Mouse (Mus musculus): ENCODE data around the gene Tnfrsf19. TPM values are rescaled to one million over a fixed set of nuclear protein-coding genes. Genes with fewer than 3 reads are reported as not detected.

Gene Tnfrsf19
- polyA plus RNA-seq, 1 experiment from 2014 or later = 29.7 TPM

GRCm38 (mm10) chr14:61056962-61057361 lies 10.7 kb upstream of the Tnfrsf19 start:
- 0 out of 2 replicates have a peak, but pooled peaks cover 4% of the 10 kb centered on the region for H3K9me3 ChIP-seq (ENCODE audit: control insufficient read depth, low read length)
- H3K4me3 ChIP-seq (ENCODE audit: low read depth, low read length) = peak overlapping the region; percentile 20
- H3K9ac ChIP-seq (ENCODE audit: low read length) = no peak overlapping the region
- no peak overlapping the region for H3K27ac ChIP-seq (ENCODE audit: low read depth)
- peaks cover 15% of the 10 kb centered on the region; the same call in 1 of the 2 replicates for H3K4me1 ChIP-seq (replicated peaks; ENCODE audit: control insufficient read depth, insufficient read depth, low read length)
- 0 out of 2 replicates have a peak, but pooled peaks cover 3% of the 10 kb centered on the region for H3K27me3 ChIP-seq (replicated peaks; ENCODE audit: control insufficient read depth, insufficient read depth, low read length)
- DNase-seq (ENCODE audit: low spot score) (peak; percentile 70), ATAC-seq (replicated peaks; ENCODE audit: low FRiP score, low TSS enrichment, low read depth) (0 out of 2 replicates have a peak, but pooled peaks have one; percentile 54)
- 13% methylated on average over 11 of the region's 11 CpGs for WGBS
- no peaks in the 10 kb centered on the region for H3K36me3 ChIP-seq (ENCODE audit: control insufficient read depth, insufficient read depth, low read length)
- H3K4me2 ChIP-seq (ENCODE audit: low read length) = peak overlapping the region; percentile 48

GRCm38 (mm10) chr14:61056445-61056844 lies 10.2 kb upstream of the Tnfrsf19 start:
- WGBS = under 1% methylated on average over 16 of the region's 16 CpGs
- ATAC-seq (replicated peaks; ENCODE audit: low FRiP score, low TSS enrichment, low read depth) (0 out of 2 replicates have a peak, but pooled peaks have one; percentile 9), DNase-seq (ENCODE audit: low spot score) (no peak)

GRCm38 (mm10) chr14:61055864-61056263 lies 9.6 kb upstream of the Tnfrsf19 start:
- no peak for DNase-seq (ENCODE audit: low spot score)
- Histone ChIP-seq H3K4me1 (replicated peaks; ENCODE audit: control insufficient read depth, insufficient read depth, low read length) (peaks cover 15% of the 10 kb centered on the region; the same call in 1 of the 2 replicates), H3K27me3 (replicated peaks; ENCODE audit: control insufficient read depth, insufficient read depth, low read length) (0 out of 2 replicates have a peak, but pooled peaks cover 3% of the 10 kb centered on the region), H3K36me3 (ENCODE audit: control insufficient read depth, insufficient read depth, low read length) (no peaks in the 10 kb centered on the region), H3K4me3 (ENCODE audit: low read depth, low read length) (no peak overlapping the region), H3K9ac (ENCODE audit: low read length) (no peak overlapping the region), H3K27ac (ENCODE audit: low read depth) (no peak overlapping the region), H3K4me2 (ENCODE audit: low read length) (peak overlapping the region; percentile 48), H3K9me3 (ENCODE audit: control insufficient read depth, low read length) (0 out of 2 replicates have a peak, but pooled peaks cover 4% of the 10 kb centered on the region)
- 0 out of 2 replicates have a peak, but pooled peaks have one; percentile 16 for ATAC-seq (replicated peaks; ENCODE audit: low FRiP score, low TSS enrichment, low read depth)
- WGBS = 50% methylated on average over 1 of the region's 1 CpGs

More at GRCm38 (mm10) chr14:61056445-61056844, 10.2 kb upstream of the Tnfrsf19 start:
- Histone ChIP-seq H3K27ac (ENCODE audit: low read depth) (no peak overlapping the region), H3K27me3 (replicated peaks; ENCODE audit: control insufficient read depth, insufficient read depth, low read length) (0 out of 2 replicates have a peak, but pooled peaks cover 3% of the 10 kb centered on the region), H3K4me3 (ENCODE audit: low read depth, low read length) (peak overlapping the region; percentile 20), H3K4me1 (replicated peaks; ENCODE audit: control insufficient read depth, insufficient read depth, low read length) (peaks cover 15% of the 10 kb centered on the region; the same call in 1 of the 2 replicates), H3K36me3 (ENCODE audit: control insufficient read depth, insufficient read depth, low read length) (no peaks in the 10 kb centered on the region), H3K9ac (ENCODE audit: low read length) (no peak overlapping the region), H3K9me3 (ENCODE audit: control insufficient read depth, low read length) (0 out of 2 replicates have a peak, but pooled peaks cover 4% of the 10 kb centered on the region), H3K4me2 (ENCODE audit: low read length) (peak overlapping the region; percentile 48)

- Histone ChIP-seq H3K9ac (ENCODE audit: low read length) (no peak overlapping the region), H3K4me3 (ENCODE audit: low read depth, low read length) (no peak overlapping the region), H3K9me3 (ENCODE audit: control insufficient read depth, low read length) (0 out of 2 replicates have a peak, but pooled peaks cover 4% of the 10 kb centered on the region), H3K27ac (ENCODE audit: low read depth) (no peak overlapping the region), H3K4me1 (replicated peaks; ENCODE audit: control insufficient read depth, insufficient read depth, low read length) (peaks cover 15% of the 10 kb centered on the region; the same call in 1 of the 2 replicates), H3K4me2 (ENCODE audit: low read length) (no peak overlapping the region), H3K36me3 (ENCODE audit: control insufficient read depth, insufficient read depth, low read length) (no peaks in the 10 kb centered on the region), H3K27me3 (replicated peaks; ENCODE audit: control insufficient read depth, insufficient read depth, low read length) (peaks cover 8% of the 10 kb centered on the region; the same call in 1 of the 2 replicates)
- DNase-seq (ENCODE audit: low spot score) (no peak), ATAC-seq (replicated peaks; ENCODE audit: low FRiP score, low TSS enrichment, low read depth) (no peak)
- WGBS = 98% methylated on average over 3 of the region's 3 CpGs
Measured at GRCm38 (mm10) chr14:61052163-61052562, 5.9 kb upstream of the Tnfrsf19 start.

GRCm38 (mm10) chr14:61045446-61046090 lies 722 bp downstream of the Tnfrsf19 start:
- Histone ChIP-seq H3K27me3 (replicated peaks; ENCODE audit: control insufficient read depth, insufficient read depth, low read length) (peaks cover 10% of the 10 kb centered on the region; the same call in 1 of the 2 replicates), H3K27ac (ENCODE audit: low read depth) (peak overlapping the region; percentile 22; the same call in 1 of the 2 replicates), H3K9ac (ENCODE audit: low read length) (peak overlapping the region; percentile 37), H3K36me3 (ENCODE audit: control insufficient read depth, insufficient read depth, low read length) (no peaks in the 10 kb centered on the region), H3K4me1 (replicated peaks; ENCODE audit: control insufficient read depth, insufficient read depth, low read length) (peaks cover 18% of the 10 kb centered on the region), H3K9me3 (ENCODE audit: control insufficient read depth, low read length) (no peaks in the 10 kb centered on the region), H3K4me2 (ENCODE audit: low read length) (peak overlapping the region; percentile 83), H3K4me3 (ENCODE audit: low read depth, low read length) (peak overlapping the region; percentile 47)
- 1% methylated on average over 19 of the region's 19 CpGs for WGBS
- peak; percentile 41; the same call in 1 of the 2 replicates for ATAC-seq (replicated peaks; ENCODE audit: low FRiP score, low TSS enrichment, low read depth)
- DNase-seq (ENCODE audit: low spot score) = peak; percentile 67

- no peak overlapping the region for H3K9ac ChIP-seq (ENCODE audit: low read length)
- peaks cover 18% of the 10 kb centered on the region for H3K4me1 ChIP-seq (replicated peaks; ENCODE audit: control insufficient read depth, insufficient read depth, low read length)
- peak overlapping the region; percentile 83 for H3K4me2 ChIP-seq (ENCODE audit: low read length)
- H3K27me3 ChIP-seq (replicated peaks; ENCODE audit: control insufficient read depth, insufficient read depth, low read length) = peaks cover 10% of the 10 kb centered on the region; the same call in 1 of the 2 replicates
- H3K9me3 ChIP-seq (ENCODE audit: control insufficient read depth, low read length) = no peaks in the 10 kb centered on the region
- DNase-seq (ENCODE audit: low spot score) (no peak), ATAC-seq (replicated peaks; ENCODE audit: low FRiP score, low TSS enrichment, low read depth) (no peak)
- 23% methylated on average over 2 of the region's 2 CpGs for WGBS
- H3K36me3 ChIP-seq (ENCODE audit: control insufficient read depth, insufficient read depth, low read length) = no peaks in the 10 kb centered on the region
- H3K27ac ChIP-seq (ENCODE audit: low read depth) = no peak overlapping the region
- peak overlapping the region; percentile 47 for H3K4me3 ChIP-seq (ENCODE audit: low read depth, low read length)
Measured at GRCm38 (mm10) chr14:61044316-61044715, 2.0 kb downstream of the Tnfrsf19 start.

- 18% methylated on average over 8 of the region's 8 CpGs for WGBS
- no peak for DNase-seq (ENCODE audit: low spot score)
- Histone ChIP-seq H3K27ac (ENCODE audit: low read depth) (no peak overlapping the region; the same call in 1 of the 2 replicates), H3K4me1 (replicated peaks; ENCODE audit: control insufficient read depth, insufficient read depth, low read length) (peaks cover 18% of the 10 kb centered on the region), H3K9ac (ENCODE audit: low read length) (no peak overlapping the region), H3K4me3 (ENCODE audit: low read depth, low read length) (peak overlapping the region; percentile 47), H3K9me3 (ENCODE audit: control insufficient read depth, low read length) (no peaks in the 10 kb centered on the region), H3K36me3 (ENCODE audit: control insufficient read depth, insufficient read depth, low read length) (no peaks in the 10 kb centered on the region), H3K4me2 (ENCODE audit: low read length) (peak overlapping the region; percentile 83), H3K27me3 (replicated peaks; ENCODE audit: control insufficient read depth, insufficient read depth, low read length) (peaks cover 10% of the 10 kb centered on the region; the same call in 1 of the 2 replicates)
- no peak for ATAC-seq (replicated peaks; ENCODE audit: low FRiP score, low TSS enrichment, low read depth)
Measured at GRCm38 (mm10) chr14:61043511-61044310, 2.6 kb downstream of the Tnfrsf19 start.

GRCm38 (mm10) chr14:61042291-61042690 lies 4.0 kb downstream of the Tnfrsf19 start:
- 69% methylated on average over 3 of the region's 3 CpGs for WGBS
- no peak for ATAC-seq (replicated peaks; ENCODE audit: low FRiP score, low TSS enrichment, low read depth)
- Histone ChIP-seq H3K4me2 (ENCODE audit: low read length) (no peak overlapping the region), H3K36me3 (ENCODE audit: control insufficient read depth, insufficient read depth, low read length) (no peaks in the 10 kb centered on the region), H3K4me1 (replicated peaks; ENCODE audit: control insufficient read depth, insufficient read depth, low read length) (peaks cover 20% of the 10 kb centered on the region), H3K27ac (ENCODE audit: low read depth) (no peak overlapping the region), H3K9me3 (ENCODE audit: control insufficient read depth, low read length) (no peaks in the 10 kb centered on the region), H3K4me3 (ENCODE audit: low read depth, low read length) (no peak overlapping the region), H3K9ac (ENCODE audit: low read length) (no peak overlapping the region), H3K27me3 (replicated peaks; ENCODE audit: control insufficient read depth, insufficient read depth, low read length) (0 out of 2 replicates have a peak, but pooled peaks cover 6% of the 10 kb centered on the region)
- no peak for DNase-seq (ENCODE audit: low spot score)

Measured in intestine, embryonic 14.5 days (tissue).